Comparison of ENCODE assay signal across 9 mouse cellular contexts in genomic region chr16:84817423-84817822, GRCm38 (mm10). TPM values are rescaled to one million over a fixed set of nuclear protein-coding genes. Genes with fewer than 3 reads are reported as not detected.
A peak's percentile ranks its signal among the peaks of the same experiment; 100 is the strongest.
DNase-seq lines count a peak whose midpoint lies in the region; ATAC-seq and TF ChIP-seq lines count a peak whose summit lies in the region.
"Had no signal": no experiment of that assay in that cellular context is flagged by ENCODE, and none has a peak within 500 bp of the region (broad histone marks: within the 10 kb centered on the region; RNA-seq: fewer than 3 reads in every experiment).

No protein-coding gene starts in this region.

- H3K27me3 ChIP-seq in cerebellum, adult 2 months (ENCODE audit: control insufficient read depth, insufficient read depth, low read length), result no peaks in the 10 kb centered on the region
- H3K27me3 ChIP-seq in forebrain, embryonic 11.5 days (ENCODE audit: control insufficient read depth, insufficient read depth, low read length), result no peaks in the 10 kb centered on the region
- H3K27me3 ChIP-seq in midbrain, postnatal 0 days (ENCODE audit: insufficient read depth, low read length), result no peaks in the 10 kb centered on the region

- H3K36me3 ChIP-seq in forebrain, embryonic 11.5 days (ENCODE audit: control insufficient read depth, insufficient read depth, low read length), result no peaks in the 10 kb centered on the region; the same call in 1 of the 2 replicates
- H3K36me3 ChIP-seq in midbrain, postnatal 0 days (ENCODE audit: insufficient read depth, low read length), result 0 out of 2 replicates have a peak, but pooled peaks cover 6% of the 10 kb centered on the region

- peak; percentile 66 to 76 for DNase-seq in cerebellum, postnatal 10 days
- no peak for DNase-seq in cerebellum, adult 2 months
- DNase-seq in right cerebral cortex, postnatal 4 days, result peak; percentile 28
- no peak for DNase-seq in right cerebral cortex, postnatal 36 days (ENCODE audit: low spot score in 2 of 2)
- no peak for DNase-seq in forebrain, embryonic 11.5 days (ENCODE audit: low spot score)
- peak; percentile 58 for DNase-seq in kidney, postnatal 14 days
- peak; percentile 64 for DNase-seq in midbrain, postnatal 0 days (ENCODE audit: low spot score)

- H3K4me1 ChIP-seq in cerebellum, adult 2 months (ENCODE audit: control insufficient read depth, insufficient read depth, low read length), result no peaks in the 10 kb centered on the region
- H3K4me1 ChIP-seq in forebrain, embryonic 11.5 days (replicated peaks; ENCODE audit: control insufficient read depth, insufficient read depth, low read length), result no peaks in the 10 kb centered on the region
- no peaks in the 10 kb centered on the region for H3K4me1 ChIP-seq in midbrain, postnatal 0 days (ENCODE audit: insufficient read depth, low read length)

- TF ChIP-seq CTCF in cerebellum, adult 2 months (IDR thresholded peaks at IDR 0.05; ENCODE audit: borderline replicate concordance, insufficient read depth, low read depth, low read length), result no peak
- peak; percentile 81 for TF ChIP-seq CTCF in midbrain, postnatal 0 days (IDR thresholded peaks at IDR 0.05)

- H3K9ac ChIP-seq in forebrain, embryonic 11.5 days (ENCODE audit: low read length), result no peak overlapping the region
- no peak overlapping the region for H3K9ac ChIP-seq in midbrain, postnatal 0 days (replicated peaks; ENCODE audit: low read length, poor library complexity, severe bottlenecking)

- TF ChIP-seq POLR2A in cerebellum, adult 2 months (IDR thresholded peaks at IDR 0.05; ENCODE audit: borderline replicate concordance, insufficient read depth, low read length), result no peak

- H3K27ac ChIP-seq in cerebellum, adult 2 months (ENCODE audit: insufficient read depth, low read length), result no peak overlapping the region
- H3K27ac ChIP-seq in forebrain, embryonic 11.5 days (ENCODE audit: low read depth, low read length), result no peak overlapping the region
- H3K27ac ChIP-seq in midbrain, postnatal 0 days (ENCODE audit: low read depth, low read length), result no peak overlapping the region

- no peaks in the 10 kb centered on the region for H3K9me3 ChIP-seq in forebrain, embryonic 11.5 days (ENCODE audit: control insufficient read depth, low read length)
- no peaks in the 10 kb centered on the region for H3K9me3 ChIP-seq in midbrain, postnatal 0 days (ENCODE audit: low read length)

- H3K4me3 ChIP-seq in cerebellum, adult 2 months (replicated peaks; ENCODE audit: insufficient read depth, low read depth, low read length), result no peak overlapping the region
- H3K4me3 ChIP-seq in forebrain, embryonic 11.5 days (ENCODE audit: low read depth, low read length), result no peak overlapping the region
- H3K4me3 ChIP-seq in midbrain, postnatal 0 days (ENCODE audit: low read depth, low read length), result no peak overlapping the region
- H3K4me3 ChIP-seq: erythroblast, embryonic 14.5 days had no signal

- H3K4me2 ChIP-seq in forebrain, embryonic 11.5 days (ENCODE audit: low read depth, low read length, severe bottlenecking), result no peak overlapping the region
- no peak overlapping the region for H3K4me2 ChIP-seq in midbrain, postnatal 0 days (ENCODE audit: low read depth, low read length, poor library complexity, severe bottlenecking)

- peak; percentile 72 for ATAC-seq in forebrain, embryonic 11.5 days (replicated peaks; ENCODE audit: low FRiP score)
- peak; percentile 72; the same call in 1 of the 2 replicates for ATAC-seq in midbrain, postnatal 0 days (ENCODE audit: low FRiP score)
- no peak for ATAC-seq in erythroblast, adult 5-6 weeks (replicated peaks; ENCODE audit: low FRiP score, poor library complexity, severe bottlenecking)

- WGBS in cerebellum, adult 2 months, result 30% methylated on average over 7 of the region's 7 CpGs
- 35% methylated on average over 7 of the region's 7 CpGs for WGBS in forebrain, embryonic 11.5 days
- WGBS in midbrain, postnatal 0 days, result 34% methylated on average over 7 of the region's 7 CpGs

RNA-seq across cellular contexts. Expression of gene Gabpa, which starts 17.3 kb away (rescaled TPM):
- polyA plus RNA-seq in cerebellum, adult 2 months (2012; rRNA removed), result 18.7 and 20.6 TPM in 2 replicates
- 45.7 and 46.3 TPM in 2 replicates for polyA plus RNA-seq in forebrain, embryonic 11.5 days (2014; fragmentation: Nextera tagmentation; extraction: Ambion mirVana)
- total RNA-seq in midbrain, postnatal 0 days (2014; rRNA removed), result 17.9 and 22.6 TPM in 2 replicates
- polyA plus RNA-seq in midbrain, postnatal 0 days (2015; fragmentation: Nextera tagmentation; extraction: Ambion mirVana), result 7.8 and 8.5 TPM in 2 replicates
- total RNA-seq in erythroblast, adult 5-6 weeks (2015; ENCODE audit: low replicate concordance), result 26.1 and 42.7 TPM in 2 replicates
- 20.1 and 31.1 TPM in 2 replicates for total RNA-seq in erythroblast, adult 5-6 weeks (2017; ENCODE audit: low replicate concordance)

RNA-seq across cellular contexts. Expression of gene Atp5j, which starts 18.0 kb away (rescaled TPM):
- 446 and 451 TPM in 2 replicates for polyA plus RNA-seq in cerebellum, adult 2 months (2012; rRNA removed)
- polyA plus RNA-seq in forebrain, embryonic 11.5 days (2014; fragmentation: Nextera tagmentation; extraction: Ambion mirVana), result 744 and 785 TPM in 2 replicates
- total RNA-seq in midbrain, postnatal 0 days (2014; rRNA removed), result 124 and 125 TPM in 2 replicates
- 880 and 907 TPM in 2 replicates for polyA plus RNA-seq in midbrain, postnatal 0 days (2015; fragmentation: Nextera tagmentation; extraction: Ambion mirVana)
- total RNA-seq in erythroblast, adult 5-6 weeks (2015; ENCODE audit: low replicate concordance), result 96.3 and 126 TPM in 2 replicates
- total RNA-seq in erythroblast, adult 5-6 weeks (2017; ENCODE audit: low replicate concordance), result 35.4 and 106 TPM in 2 replicates

RNA-seq across cellular contexts. Expression of gene Jam2, which starts 43.5 kb away (rescaled TPM):
- polyA plus RNA-seq in cerebellum, adult 2 months (2012; rRNA removed), result 37.9 and 38.0 TPM in 2 replicates
- 51.5 and 54.0 TPM in 2 replicates for polyA plus RNA-seq in forebrain, embryonic 11.5 days (2014; fragmentation: Nextera tagmentation; extraction: Ambion mirVana)
- total RNA-seq in midbrain, postnatal 0 days (2014; rRNA removed), result 26.8 and 29.3 TPM in 2 replicates
- polyA plus RNA-seq in midbrain, postnatal 0 days (2015; fragmentation: Nextera tagmentation; extraction: Ambion mirVana), result 20.8 and 21.8 TPM in 2 replicates
- not detected in 2 replicates for total RNA-seq in erythroblast, adult 5-6 weeks (2015; ENCODE audit: low replicate concordance)
- 0.09 TPM in 1 of 2 replicates, not detected in the other for total RNA-seq in erythroblast, adult 5-6 weeks (2017; ENCODE audit: low replicate concordance)
- polyA plus RNA-seq: erythroblast, embryonic 14.5 days had no signal

Comparison
In these comparisons a context has a peak if more than half of its experiments do, and no peak if none do; other contexts are left out.
1. DNase-seq: peak in cerebellum, postnatal 10 days (2 of 2), right cerebral cortex, postnatal 4 days (single experiment), kidney, postnatal 14 days (single experiment) and midbrain, postnatal 0 days (single experiment); none in cerebellum, adult 2 months (0 of 2), right cerebral cortex, postnatal 36 days (0 of 2) and forebrain, embryonic 11.5 days (single experiment).